Mouse (Mus musculus) olfactory bulb, adult 2 months (tissue): Measurements from ENCODE around the gene Marcksl1.
A peak's percentile ranks its signal among the peaks of the same experiment; 100 is the strongest.

Experiments
- CTCF ChIP-seq: fragments of 200-500 bp; IDR thresholded peaks from 2 replicates; pipeline ENCODE4 v1.5.1; 2012; ENCODE audit warnings: low read depth, mild to moderate bottlenecking, low read length, moderate library complexity; ENCODE audit not compliant: insufficient read depth
- POLR2A ChIP-seq: fragments of 200-500 bp; IDR thresholded peaks from 2 replicates; pipeline ENCODE4 v1.6.1; 2012; ENCODE audit warnings: mild to moderate bottlenecking, low read depth, low read length, moderate library complexity; ENCODE audit not compliant: insufficient read depth

GRCm38 (mm10) chr4:129513086-129513767 is at the start of gene Marcksl1:
- TF ChIP-seq POLR2A: peak; percentile 86
- TF ChIP-seq CTCF: no peak
